Mouse (Mus musculus) intestine, embryonic 16.5 days (tissue): ENCODE measurements around the gene Ghrh. TPM values are rescaled to one million over a fixed set of nuclear protein-coding genes. Genes with fewer than 3 reads are reported as not detected.

Source experiments
- ATAC-seq: fragments of 200-750 bp; cut with Nextera tagmentation; 2 replicates; pipeline ENCODE4 v1.8.0; 2017; ENCODE audit warnings: moderate TSS enrichment, moderate library complexity
- H3K27ac ChIP-seq: fragments of 300-500 bp; sonication (generic); 2 replicates; pipeline ENCODE4 v1.5.1; 2014; ENCODE audit warnings: mild to moderate bottlenecking, low read length
- H3K27me3 ChIP-seq: fragments of 300-500 bp; sonication (generic); replicated peaks from 2 replicates; pipeline ENCODE4 v1.6.1; 2014; ENCODE audit warnings: low read length, control low read depth, mixed read lengths; ENCODE audit not compliant: control insufficient read depth, insufficient read depth
- H3K36me3 ChIP-seq: fragments of 300-500 bp; sonication (generic); 2 replicates; pipeline ENCODE4 v1.6.1; 2014; ENCODE audit warnings: low read length, control low read depth; ENCODE audit not compliant: control insufficient read depth, insufficient read depth
- H3K4me1 ChIP-seq: fragments of 300-500 bp; sonication (generic); 2 replicates; pipeline ENCODE4 v1.6.1; 2014; ENCODE audit warnings: low read length, control low read depth, mixed read lengths; ENCODE audit not compliant: control insufficient read depth, insufficient read depth
- H3K4me2 ChIP-seq: fragments of 300-500 bp; sonication (generic); 2 replicates; pipeline ENCODE4 v1.6.1; 2014; ENCODE audit warnings: low read depth, low read length, control low read depth
- H3K4me3 ChIP-seq: fragments of 300-500 bp; sonication (generic); 2 replicates; pipeline ENCODE4 v1.5.1; 2014; ENCODE audit warnings: mild to moderate bottlenecking, low read length
- H3K9ac ChIP-seq: fragments of 300-500 bp; sonication (generic); 2 replicates; pipeline ENCODE4 v1.6.1; 2014; ENCODE audit warnings: low read depth, low read length
- H3K9me3 ChIP-seq: fragments of 300-500 bp; sonication (generic); 2 replicates; pipeline ENCODE4 v1.6.1; 2016; ENCODE audit warnings: low read length, control low read depth; ENCODE audit not compliant: control insufficient read depth
- WGBS: fragments of 180-500 bp; shearing (Covaris S2); extraction: QIAGEN DNeasy Blood & Tissue Kit; methylation state at CpG from one replicate; pipeline ENCODE4 v1.1.7; 2014; 5-methylcytosine and 5-hydroxymethylcytosine counted together
- polyA plus RNA-seq: library from polyadenylated mRNA; unstranded; fragments of >200 nt; fragmentation: Nextera tagmentation; extraction: Ambion mirVana; gene quantifications from 2 replicates; pipeline ENCODE4 v1.2.1, GENCODE M21; 2015

Ghrh gene
- polyA plus RNA-seq, 1 experiment from 2014 or later = 0.76 TPM

DNA sequence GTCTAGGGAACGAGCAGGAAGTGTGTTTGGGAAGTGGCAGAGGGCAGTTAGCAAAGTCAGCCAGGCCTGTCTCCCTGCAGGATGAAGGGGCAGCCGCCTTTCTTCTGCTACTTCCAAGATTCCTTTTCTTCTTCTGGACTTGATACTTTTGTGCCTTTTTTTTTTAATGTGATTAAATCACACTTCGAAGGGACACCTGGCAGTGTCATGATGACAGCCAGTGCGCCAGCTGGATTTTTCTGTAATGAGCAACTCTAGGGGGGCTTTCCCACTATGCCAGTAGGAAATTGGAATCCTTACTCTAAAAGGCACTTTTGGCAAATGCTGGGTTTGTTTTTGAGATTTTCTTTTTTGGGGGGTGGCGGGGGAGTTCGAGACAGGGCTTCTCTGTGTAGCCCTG is 31.8 kb downstream of the Ghrh start:
- H3K36me3 ChIP-seq = peaks cover 44% of the 10 kb centered on the region
- no peaks in the 10 kb centered on the region for H3K27me3 ChIP-seq
- H3K9me3 ChIP-seq = no peaks in the 10 kb centered on the region
- no peak overlapping the region for H3K4me3 ChIP-seq
- no peak overlapping the region for H3K9ac ChIP-seq
- WGBS = 86% methylated on average over 6 of the region's 6 CpGs
- no peak overlapping the region for H3K4me2 ChIP-seq
- no peaks in the 10 kb centered on the region for H3K4me1 ChIP-seq
- H3K27ac ChIP-seq = no peak overlapping the region
- ATAC-seq = no peak

DNA sequence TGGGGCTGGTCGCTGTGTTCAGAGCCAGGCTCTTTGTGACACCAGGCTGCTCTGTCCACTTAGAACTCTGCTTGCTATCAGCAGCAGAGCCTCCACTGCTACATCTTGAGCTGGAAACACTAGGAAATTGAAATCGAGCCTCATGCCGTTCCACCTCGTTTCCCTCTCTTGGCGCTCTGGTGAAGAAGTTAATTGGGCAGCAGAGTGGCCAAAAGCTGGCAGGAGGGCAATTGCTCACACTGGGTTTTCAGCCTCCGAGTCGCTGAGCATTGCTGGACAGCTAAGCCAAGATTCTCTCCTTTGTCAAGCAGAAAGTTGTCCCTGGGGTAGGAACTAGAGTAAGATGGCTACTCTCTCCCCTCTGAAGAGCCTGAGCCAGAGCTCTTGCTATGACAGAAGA is 33.0 kb downstream of the Ghrh start:
- no peak overlapping the region for H3K9ac ChIP-seq
- no peak overlapping the region for H3K4me3 ChIP-seq
- no peaks in the 10 kb centered on the region for H3K27me3 ChIP-seq
- 86% methylated on average over 7 of the region's 7 CpGs for WGBS
- no peak for ATAC-seq
- no peak overlapping the region for H3K27ac ChIP-seq
- H3K36me3 ChIP-seq = peaks cover 45% of the 10 kb centered on the region
- H3K4me2 ChIP-seq = no peak overlapping the region
- no peaks in the 10 kb centered on the region for H3K9me3 ChIP-seq
- no peaks in the 10 kb centered on the region for H3K4me1 ChIP-seq

DNA sequence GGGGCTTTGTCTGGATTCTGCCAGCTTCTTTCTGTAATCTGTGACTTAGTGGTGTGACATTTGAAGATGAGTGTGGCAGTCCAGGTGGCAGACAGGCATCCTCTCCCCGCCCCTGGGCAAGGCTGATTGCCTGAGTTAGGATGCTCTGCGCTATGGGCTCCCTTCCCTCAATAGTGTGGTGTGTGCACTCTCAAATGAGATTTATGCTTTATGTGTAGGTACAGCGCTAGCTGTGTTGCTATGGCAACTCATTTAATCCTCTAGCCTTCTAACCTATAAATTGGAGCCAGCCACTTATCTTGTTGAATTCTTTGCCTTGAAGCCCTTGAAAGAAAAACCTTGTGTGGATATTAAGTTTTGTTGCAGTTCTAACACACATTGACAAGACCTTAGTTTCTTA is 33.6 kb downstream of the Ghrh start:
- no peak overlapping the region for H3K9ac ChIP-seq
- H3K36me3 ChIP-seq = peaks cover 45% of the 10 kb centered on the region
- 72% methylated on average over 3 of the region's 3 CpGs for WGBS
- H3K27me3 ChIP-seq = no peaks in the 10 kb centered on the region
- H3K27ac ChIP-seq = no peak overlapping the region
- no peak for ATAC-seq
- no peaks in the 10 kb centered on the region for H3K9me3 ChIP-seq
- H3K4me2 ChIP-seq = no peak overlapping the region
- no peaks in the 10 kb centered on the region for H3K4me1 ChIP-seq
- H3K4me3 ChIP-seq = no peak overlapping the region

DNA sequence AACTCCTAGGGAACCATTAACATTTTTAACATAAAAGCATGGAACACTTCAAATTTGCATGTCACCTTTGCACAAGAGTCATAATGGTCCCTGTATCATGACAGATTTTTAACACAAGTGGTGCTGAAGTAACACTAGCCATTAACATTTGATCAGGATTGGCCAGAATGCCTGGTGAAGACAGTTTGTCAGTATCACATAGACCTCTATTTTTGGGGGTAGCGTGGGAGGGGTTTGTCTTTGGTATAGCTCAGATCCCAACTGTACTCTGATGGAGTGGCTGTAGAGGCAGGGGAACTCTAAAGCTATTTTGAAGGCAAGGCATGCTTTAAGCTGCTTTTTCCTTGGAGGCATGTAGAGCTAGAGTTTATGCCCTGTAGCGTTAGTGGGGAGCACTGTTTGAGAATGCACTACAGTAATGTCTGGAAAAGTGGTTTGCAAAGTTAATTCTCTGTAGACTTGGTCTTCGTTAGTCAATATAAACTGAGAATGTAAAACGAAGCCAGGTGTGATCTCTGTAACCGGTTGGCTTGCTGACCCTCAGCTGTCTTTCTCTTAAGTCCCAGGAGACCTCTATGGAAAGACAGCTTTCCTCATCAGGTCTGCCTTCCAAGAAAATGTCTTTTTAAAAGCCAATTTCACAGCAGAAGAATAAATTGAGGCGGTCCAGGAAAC is 36.2 kb downstream of the Ghrh start:
- Histone ChIP-seq H3K4me2 (no peak overlapping the region), H3K4me1 (peaks cover 2% of the 10 kb centered on the region), H3K27me3 (no peaks in the 10 kb centered on the region), H3K27ac (no peak overlapping the region), H3K9me3 (no peaks in the 10 kb centered on the region), H3K9ac (no peak overlapping the region), H3K4me3 (no peak overlapping the region), H3K36me3 (peaks cover 38% of the 10 kb centered on the region)
- no peak for ATAC-seq
- 91% methylated on average over 6 of the region's 6 CpGs for WGBS

DNA sequence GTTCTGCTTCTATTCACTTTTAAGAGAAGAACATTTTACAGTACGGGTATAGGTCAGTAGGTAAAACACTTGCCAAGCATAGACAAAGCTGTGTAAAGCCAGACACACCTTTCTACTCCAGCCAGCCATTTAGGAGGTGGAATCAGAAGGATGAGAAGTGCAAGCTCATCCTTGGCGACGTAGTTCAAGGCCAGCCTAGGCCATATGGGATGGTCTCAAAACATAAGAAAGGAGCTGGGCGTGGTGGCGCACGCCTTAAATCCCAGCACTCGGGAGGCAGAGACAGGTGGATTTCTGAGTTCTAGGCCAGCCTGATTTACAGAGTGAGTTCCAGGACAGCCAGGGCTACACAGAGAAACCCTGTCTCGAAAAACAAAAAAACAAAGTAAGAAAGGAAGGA is 37.7 kb downstream of the Ghrh start:
- ATAC-seq = no peak
- Histone ChIP-seq H3K4me3 (no peak overlapping the region), H3K27ac (no peak overlapping the region), H3K4me1 (peaks cover 7% of the 10 kb centered on the region), H3K9me3 (no peaks in the 10 kb centered on the region), H3K4me2 (no peak overlapping the region), H3K36me3 (peaks cover 29% of the 10 kb centered on the region), H3K27me3 (no peaks in the 10 kb centered on the region), H3K9ac (no peak overlapping the region)
- WGBS = 92% methylated on average over 8 of the region's 8 CpGs

DNA sequence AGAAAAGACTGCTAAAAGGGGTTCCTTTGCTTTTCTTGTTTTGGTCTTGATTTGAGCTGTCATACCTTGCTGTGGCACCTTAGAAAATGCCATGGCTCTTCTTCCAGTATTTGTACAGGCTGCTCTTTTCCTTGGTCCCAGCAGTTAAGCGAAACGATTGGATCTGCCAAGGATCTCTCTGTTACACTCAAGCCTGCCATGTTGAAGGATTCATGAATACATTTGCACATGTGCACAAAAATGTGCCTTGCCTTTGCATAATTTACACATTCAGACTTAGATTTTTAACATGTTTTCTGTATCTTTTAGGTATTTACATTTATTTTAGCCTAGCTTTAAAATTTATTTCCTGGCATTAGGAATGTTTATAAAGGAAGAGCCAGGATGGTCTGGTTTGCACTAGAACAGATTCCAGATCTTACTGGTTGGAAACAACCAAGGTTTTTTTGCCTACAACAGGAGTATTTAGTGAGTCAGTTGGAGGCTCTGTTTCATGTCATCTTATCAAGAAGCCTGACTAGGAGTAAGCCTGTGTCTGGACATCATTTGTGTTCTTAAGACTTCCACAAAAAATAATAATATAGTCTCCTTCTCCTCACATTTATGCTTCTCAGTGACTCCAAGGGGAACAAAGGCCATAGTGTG is 38.9 kb downstream of the Ghrh start:
- Histone ChIP-seq H3K27me3 (no peaks in the 10 kb centered on the region), H3K9ac (no peak overlapping the region), H3K4me3 (no peak overlapping the region), H3K36me3 (peaks cover 21% of the 10 kb centered on the region), H3K4me1 (peaks cover 7% of the 10 kb centered on the region), H3K4me2 (no peak overlapping the region), H3K27ac (peak overlapping the region; percentile 68), H3K9me3 (no peaks in the 10 kb centered on the region)
- 46% methylated on average over 2 of the region's 2 CpGs for WGBS
- ATAC-seq = no peak

DNA sequence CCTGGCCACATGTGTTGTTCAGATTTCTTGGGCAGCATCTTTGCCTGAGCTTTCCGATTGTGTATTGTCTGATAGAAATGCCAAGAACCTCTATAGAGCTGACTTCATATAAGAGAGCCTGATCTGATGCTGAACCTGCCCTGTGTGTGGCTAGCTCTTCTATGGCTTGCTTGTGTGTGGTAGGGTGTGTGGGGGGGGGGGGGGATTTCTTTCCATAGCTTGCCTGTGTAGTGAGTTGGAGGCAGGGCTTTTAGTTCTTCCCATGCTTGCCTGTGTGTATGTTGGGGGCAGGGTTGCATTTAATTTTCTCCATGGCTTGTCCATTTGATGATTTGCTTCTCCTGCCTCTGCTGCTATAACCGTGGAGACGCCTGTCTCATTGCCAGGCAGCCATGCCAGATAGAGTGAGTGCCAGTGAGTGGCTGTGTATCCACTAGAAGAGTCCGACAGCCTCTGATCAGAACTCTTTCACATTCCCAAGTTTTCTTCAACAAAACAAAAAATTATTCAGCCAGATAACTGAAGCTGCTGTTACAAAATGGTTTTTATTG is 39.5 kb downstream of the Ghrh start:
- Histone ChIP-seq H3K9me3 (no peaks in the 10 kb centered on the region), H3K36me3 (peaks cover 15% of the 10 kb centered on the region), H3K27ac (peak overlapping the region; percentile 68), H3K4me1 (peaks cover 7% of the 10 kb centered on the region), H3K27me3 (no peaks in the 10 kb centered on the region), H3K9ac (no peak overlapping the region), H3K4me3 (no peak overlapping the region), H3K4me2 (no peak overlapping the region)
- ATAC-seq = no peak
- 70% methylated on average over 4 of the region's 4 CpGs for WGBS

DNA sequence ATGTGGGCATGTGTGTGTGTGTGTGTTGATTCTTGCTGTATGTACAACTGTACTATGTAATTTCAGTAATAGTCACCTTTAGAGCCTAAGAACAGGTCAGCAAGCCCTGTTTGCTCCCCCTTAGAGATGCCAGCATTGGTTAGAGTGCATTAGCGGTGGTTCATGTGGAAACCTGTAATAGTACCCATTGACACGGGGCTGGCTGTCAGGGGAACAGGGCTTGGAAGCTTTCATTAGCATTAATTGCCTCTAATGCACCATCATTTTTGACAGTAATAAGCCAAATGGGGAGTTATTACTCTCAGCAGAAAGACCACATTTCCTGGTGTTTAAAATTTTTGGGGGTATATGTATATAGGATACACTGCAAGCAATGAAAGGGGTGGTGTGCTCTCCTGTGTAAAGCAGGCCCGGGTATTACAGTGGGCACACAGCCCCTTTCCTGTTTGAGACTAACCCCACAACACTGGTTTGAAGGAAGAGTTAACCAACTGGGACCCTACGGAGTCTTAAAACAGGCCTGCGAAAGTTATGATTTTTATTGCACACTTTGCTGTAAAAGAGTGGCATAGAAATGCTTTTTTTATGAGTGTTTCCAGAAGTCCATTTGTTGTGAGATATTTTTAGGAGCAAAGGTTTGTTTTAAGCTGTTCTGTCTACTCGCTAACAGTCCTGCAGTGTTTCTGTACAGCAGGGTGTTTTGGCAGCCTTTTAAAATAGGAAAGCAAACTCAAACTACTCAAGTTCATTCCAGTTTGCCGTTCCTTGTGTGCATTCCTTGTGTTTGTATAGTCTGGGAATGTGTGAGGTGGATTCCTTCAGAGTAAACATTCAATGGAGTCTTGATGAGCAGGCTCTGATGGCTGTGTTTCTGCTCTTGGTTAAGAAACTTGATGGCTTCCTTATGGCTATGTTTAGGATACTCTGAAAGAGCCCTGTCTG is 40.9 kb downstream of the Ghrh start:
- peak; percentile 67 for ATAC-seq

DNA sequence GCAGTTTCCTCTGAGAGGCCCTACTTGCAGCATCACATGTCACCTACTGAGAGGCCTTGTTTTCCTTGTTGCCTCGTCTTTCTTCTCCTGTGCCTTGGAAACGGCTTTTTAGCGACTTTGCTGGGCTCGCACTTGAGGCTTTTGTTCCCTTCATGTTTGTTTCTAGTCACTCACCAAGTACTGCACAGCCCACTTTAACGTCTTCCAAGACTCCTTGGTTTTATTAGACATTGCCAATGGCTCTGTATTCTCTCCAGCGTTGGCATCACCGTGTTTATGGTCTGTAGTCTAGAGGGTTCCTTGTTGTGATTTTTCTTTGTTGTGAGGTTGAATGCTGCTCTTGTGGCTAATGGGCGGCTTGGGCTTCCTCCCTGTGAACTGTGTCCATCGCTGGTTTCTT is 44.2 kb downstream of the Ghrh start:
- no peak for ATAC-seq
- H3K9ac ChIP-seq = no peak overlapping the region
- H3K27ac ChIP-seq = no peak overlapping the region
- H3K4me1 ChIP-seq = peaks cover 7% of the 10 kb centered on the region
- 80% methylated on average over 9 of the region's 9 CpGs for WGBS
- no peak overlapping the region for H3K4me2 ChIP-seq
- H3K36me3 ChIP-seq = peaks cover 15% of the 10 kb centered on the region
- H3K27me3 ChIP-seq = no peaks in the 10 kb centered on the region
- no peaks in the 10 kb centered on the region for H3K9me3 ChIP-seq
- H3K4me3 ChIP-seq = no peak overlapping the region

More for the DNA sequence above, 40.9 kb downstream of the Ghrh start:
- Histone ChIP-seq H3K27me3 (no peaks in the 10 kb centered on the region), H3K9me3 (no peaks in the 10 kb centered on the region), H3K4me2 (no peak overlapping the region), H3K27ac (peak overlapping the region; percentile 63), H3K4me3 (no peak overlapping the region), H3K4me1 (peaks cover 7% of the 10 kb centered on the region), H3K9ac (no peak overlapping the region), H3K36me3 (peaks cover 17% of the 10 kb centered on the region; the same call in 1 of the 2 replicates)
- WGBS = 49% methylated on average over 7 of the region's 7 CpGs
